Comparison of ENCODE assay signal across 26 mouse cellular contexts in the genomic region with DNA sequence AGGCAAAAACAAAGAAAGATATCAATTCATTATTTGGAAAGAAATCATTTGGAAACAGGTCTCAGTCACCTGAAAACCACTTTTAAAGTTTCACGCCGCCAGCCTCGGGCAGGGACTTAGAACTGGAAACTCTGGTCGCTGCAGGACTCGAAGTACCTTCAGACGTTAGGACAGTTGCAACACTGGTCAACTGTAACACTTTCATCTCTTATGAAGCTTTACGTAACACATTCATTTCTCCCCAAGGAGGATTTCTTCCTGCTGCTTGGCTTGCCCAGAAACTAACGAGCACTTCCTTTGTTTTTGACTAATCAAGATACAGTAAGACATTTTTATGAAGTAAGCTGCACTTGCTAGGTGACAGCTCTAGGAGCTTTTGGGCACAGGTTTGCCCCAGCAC. TPM values are rescaled to one million over a fixed set of nuclear protein-coding genes. Genes with fewer than 3 reads are reported as not detected.
DNase-seq lines count a peak whose midpoint lies in the region; ATAC-seq lines count a peak whose summit lies in the region.
"Had no signal": no experiment of that assay in that cellular context is flagged by ENCODE, and none has a peak within 500 bp of the region (broad histone marks: within the 10 kb centered on the region; RNA-seq: fewer than 3 reads in every experiment).

No protein-coding gene starts in this region.

- H3K27ac ChIP-seq in limb, embryonic 10.5 days = no peak overlapping the region
- H3K27ac ChIP-seq: embryonic facial prominence, embryonic 10.5 days; embryonic facial prominence, embryonic 12.5 days; forebrain, embryonic 10.5 days; forebrain, embryonic 12.5 days had no signal

- no peaks in the 10 kb centered on the region for H3K27me3 ChIP-seq in limb, embryonic 10.5 days (ENCODE audit: low read depth, poor library complexity, severe bottlenecking)
- H3K27me3 ChIP-seq: CH12.LX; embryonic facial prominence, embryonic 12.5 days; forebrain, embryonic 12.5 days; Patski had no signal

- H3K9me3 ChIP-seq in limb, embryonic 10.5 days (replicated peaks) = no peaks in the 10 kb centered on the region
- H3K9me3 ChIP-seq: embryonic facial prominence, embryonic 10.5 days; embryonic facial prominence, embryonic 12.5 days; forebrain, embryonic 10.5 days; forebrain, embryonic 12.5 days; G1E had no signal

- H3K4me1 ChIP-seq in limb, embryonic 10.5 days = no peaks in the 10 kb centered on the region
- H3K4me1 ChIP-seq: forebrain, embryonic 10.5 days; forebrain, embryonic 12.5 days had no signal

- H3K4me3 ChIP-seq in limb, embryonic 10.5 days = no peak overlapping the region
- H3K4me3 ChIP-seq: embryonic facial prominence, embryonic 10.5 days; embryonic facial prominence, embryonic 12.5 days; forebrain, embryonic 10.5 days; forebrain, embryonic 12.5 days had no signal

- ATAC-seq in granulocyte monocyte progenitor cell, adult 5-6 weeks (replicated peaks; ENCODE audit: poor library complexity, severe bottlenecking) = peak; percentile 70
- ATAC-seq in megakaryocyte progenitor cell, adult 5-6 weeks (replicated peaks; ENCODE audit: poor library complexity) = peak; percentile 55
- ATAC-seq: CD4-positive, CD25-positive, alpha-beta regulatory T cell, adult 4 months; forebrain, embryonic 14.5 days; forebrain, embryonic 16.5 days; Patski had no signal

- H3K36me3 ChIP-seq in limb, embryonic 10.5 days = peaks cover 36% of the 10 kb centered on the region

- peak; percentile 17 for DNase-seq in 416B (ENCODE audit: low read depth)
- peak; percentile 95 for DNase-seq in fat pad, adult 2 months (ENCODE audit: extremely low read depth, low read depth, low spot score)
- DNase-seq in limb, embryonic 10.5 days (ENCODE audit: low spot score) = no peak
- DNase-seq in layer of hippocampus, adult 8-10 months (ENCODE audit: low spot score in 2 of 2) = no peak
- DNase-seq in right cerebral cortex, adult 18-20 months = no peak
- DNase-seq: adrenal gland, adult 2 months; adrenal gland, postnatal 10 days; adrenal gland, postnatal 25 days; B cell, adult 2 months; cerebellum, adult 11-12 months; cerebellum, adult 2 months; cerebellum, adult 9-10 months; cerebellum, postnatal 10 days; cerebellum, postnatal 25 days had no signal

- WGBS in limb, embryonic 10.5 days = 93% methylated on average over 8 of the region's 8 CpGs

RNA-seq across cellular contexts. Expression of a gene that starts 47.9 kb away (rescaled TPM):
- total RNA-seq in granulocyte monocyte progenitor cell, adult 5-6 weeks (2014; fragmentation: Nextera tagmentation) = not detected in 2 replicates
- 0.04 TPM in 1 of 2 replicates, not detected in the other for total RNA-seq in granulocyte monocyte progenitor cell, adult 5-6 weeks (2017)
- total RNA-seq in megakaryocyte progenitor cell, adult 5-6 weeks (2015) = not detected in 2 replicates
- total RNA-seq in megakaryocyte progenitor cell, adult 5-6 weeks (2017) = 0.24 TPM in 1 of 2 replicates, not detected in the other
- polyA plus RNA-seq in limb, embryonic 10.5 days (2016; fragmentation: Nextera tagmentation; extraction: Ambion mirVana) = 0.63 and 0.65 TPM in 2 replicates
- total RNA-seq in layer of hippocampus, adult 8-10 months (2022) = 10 to 100 TPM; 43.2 to 58.2 (median 50.4) TPM
- total RNA-seq: adrenal gland, adult 2 months; adrenal gland, postnatal 10 days; adrenal gland, postnatal 25 days; CH12.LX had no signal
- polyA plus RNA-seq: adrenal gland, adult 2 months; G1E; Patski had no signal

Comparison
In these comparisons a context has a peak if more than half of its experiments do, and no peak if none do; other contexts are left out.
1. DNase-seq: peak in 416B (single experiment) and fat pad, adult 2 months (single experiment); none in limb, embryonic 10.5 days (single experiment), layer of hippocampus, adult 8-10 months (0 of 2) and right cerebral cortex, adult 18-20 months (single experiment).
2. RNA of a gene that starts 47.9 kb away (total RNA-seq): 43.2 to 58.2 TPM in layer of hippocampus, adult 8-10 months; 0.04 TPM in granulocyte monocyte progenitor cell, adult 5-6 weeks and 0.24 TPM in megakaryocyte progenitor cell, adult 5-6 weeks; every median in the first group is over 10 times any median in the second.